Mouse (Mus musculus) ES-E14 (cell line): ENCODE data around the gene Gsap.

Experiments
- CHD2 ChIP-seq: IDR thresholded peaks from 2 replicates; pipeline ENCODE4 v1.6.1; 2014; ENCODE audit warnings: mild to moderate bottlenecking, low read depth, low read length, inconsistent platforms
- HCFC1 ChIP-seq: IDR thresholded peaks from 2 replicates; pipeline ENCODE4 v1.6.1; 2012; ENCODE audit warnings: low read length, inconsistent platforms, borderline replicate concordance; ENCODE audit not compliant: insufficient read depth
- MAFK ChIP-seq: IDR thresholded peaks from 2 replicates; pipeline ENCODE4 v1.6.1; 2014; ENCODE audit warnings: mild to moderate bottlenecking, low read depth, low read length, inconsistent platforms; ENCODE audit not compliant: insufficient read depth
- ZC3H11A ChIP-seq: IDR thresholded peaks from 2 replicates; pipeline ENCODE4 v1.6.1; 2012; ENCODE audit warnings: low read depth, mild to moderate bottlenecking, inconsistent platforms, low read length, borderline replicate concordance
- ZNF384 ChIP-seq: IDR thresholded peaks from 2 replicates; pipeline ENCODE4 v1.6.1; 2012; ENCODE audit warnings: low read depth, low read length, inconsistent platforms

DNA sequence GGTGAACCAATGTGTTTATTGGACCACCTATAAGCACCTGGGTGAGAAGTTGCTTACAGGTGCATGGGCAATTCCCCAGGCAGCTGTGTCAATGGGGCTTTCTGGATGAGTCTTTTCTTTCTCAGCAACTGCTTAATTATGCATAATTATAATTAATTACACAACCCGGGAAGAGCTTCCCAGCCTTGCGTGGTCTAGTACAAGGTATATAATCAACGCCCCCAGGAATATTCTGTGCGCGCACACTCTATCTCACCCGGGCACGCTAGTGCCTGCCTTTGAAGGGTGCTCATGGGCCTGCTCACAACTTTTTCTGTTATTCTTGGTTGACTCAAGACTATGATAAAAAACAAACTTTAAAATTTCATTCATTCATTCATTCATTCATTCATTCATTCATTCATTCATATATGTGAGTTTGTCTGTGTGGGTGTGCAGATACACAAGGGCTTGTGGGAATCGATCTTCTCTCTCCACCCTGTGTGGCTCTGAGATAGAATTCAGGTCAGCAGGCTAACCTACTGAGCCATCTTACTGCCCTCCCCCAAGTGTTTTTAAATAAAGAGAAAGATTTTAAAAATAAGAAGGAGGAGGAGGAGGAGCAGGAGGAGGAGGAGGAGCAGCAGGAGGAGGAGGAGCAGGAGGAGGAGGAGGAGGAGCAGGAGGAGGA is 78.4 kb downstream of the Gsap start:
- TF ChIP-seq ZNF384 (no peak), MAFK (no peak), ZC3H11A (no peak), HCFC1 (no peak), CHD2 (no peak)
